Mouse (Mus musculus) 3134 (cell line): Measurements from ENCODE around the gene Slc16a10.

ENCODE experiments used
- DNase-seq: peaks from one replicate; pipeline ENCODE4 v3.0.0-alpha.2; 2011; ENCODE audit warnings: low spot score; ENCODE audit not compliant: insufficient read length; ENCODE audit errors: extremely low read depth

The Slc16a10 gene

GRCm38 (mm10) chr10:40141864-40142523 is at the start of gene Slc16a10:
Gene Slc16a10, minus strand, starts transcription at chr10:40142258.
- DNase-seq: no peak

- DNase-seq: no peak
Measured at GRCm38 (mm10) chr10:40191338-40191979, 49.4 kb upstream of the Slc16a10 start.

- no peak for DNase-seq
Measured at GRCm38 (mm10) chr10:40190871-40191270, 48.8 kb upstream of the Slc16a10 start.

- no peak for DNase-seq
Measured at GRCm38 (mm10) chr10:40189689-40190088, 47.6 kb upstream of the Slc16a10 start.

- DNase-seq: no peak
Measured at GRCm38 (mm10) chr10:40188831-40189230, 46.8 kb upstream of the Slc16a10 start.

- no peak for DNase-seq
Measured at GRCm38 (mm10) chr10:40185956-40186355, 43.9 kb upstream of the Slc16a10 start.

- no peak for DNase-seq
Measured at GRCm38 (mm10) chr10:40180011-40180410, 38.0 kb upstream of the Slc16a10 start.

- DNase-seq: no peak
Measured at GRCm38 (mm10) chr10:40179142-40179541, 37.1 kb upstream of the Slc16a10 start.

- no peak for DNase-seq
Measured at GRCm38 (mm10) chr10:40177323-40177962, 35.4 kb upstream of the Slc16a10 start.

GRCm38 (mm10) chr10:40172136-40172535 is 30.1 kb upstream of the Slc16a10 start:
- no peak for DNase-seq

GRCm38 (mm10) chr10:40171211-40171610 is 29.2 kb upstream of the Slc16a10 start:
- no peak for DNase-seq

- no peak for DNase-seq
Measured at GRCm38 (mm10) chr10:40170141-40170558, 28.1 kb upstream of the Slc16a10 start.

- no peak for DNase-seq
Measured at GRCm38 (mm10) chr10:40169566-40169965, 27.5 kb upstream of the Slc16a10 start.

GRCm38 (mm10) chr10:40169088-40169487 is 27.0 kb upstream of the Slc16a10 start:
- DNase-seq: no peak

- DNase-seq: no peak
Measured at GRCm38 (mm10) chr10:40164421-40165386, 22.6 kb upstream of the Slc16a10 start.

GRCm38 (mm10) chr10:40163914-40164313 is 21.9 kb upstream of the Slc16a10 start:
- no peak for DNase-seq

GRCm38 (mm10) chr10:40163338-40163737 is 21.3 kb upstream of the Slc16a10 start:
- DNase-seq: no peak

GRCm38 (mm10) chr10:40161701-40162255 is 19.7 kb upstream of the Slc16a10 start:
- DNase-seq: no peak

- no peak for DNase-seq
Measured at GRCm38 (mm10) chr10:40161236-40161635, 19.2 kb upstream of the Slc16a10 start.

GRCm38 (mm10) chr10:40152550-40152857 is 10.4 kb upstream of the Slc16a10 start:
- peak; percentile 23 for DNase-seq
